Mouse (Mus musculus): Measurements from ENCODE around the gene Pik3c2b. TPM values are rescaled to one million over a fixed set of nuclear protein-coding genes. Genes with fewer than 3 reads are reported as not detected.

The Pik3c2b gene
- polyA plus RNA-seq, 1 experiment from 2014 or later = 25.7 TPM

GRCm38 (mm10) chr1:133125640-133126364 is 80.3 kb downstream of the Pik3c2b start:
- Histone ChIP-seq H3K36me3 (ENCODE audit: control insufficient read depth, insufficient read depth, low read length) (no peaks in the 10 kb centered on the region), H3K9ac (ENCODE audit: low read length) (no peak overlapping the region), H3K4me1 (replicated peaks; ENCODE audit: control insufficient read depth, insufficient read depth, low read length) (peaks cover 9% of the 10 kb centered on the region; the same call in 1 of the 2 replicates), H3K27me3 (ENCODE audit: control insufficient read depth, insufficient read depth, low read length) (no peaks in the 10 kb centered on the region), H3K4me3 (ENCODE audit: low read depth, low read length) (no peak overlapping the region), H3K27ac (ENCODE audit: low read depth, low read length) (no peak overlapping the region), H3K4me2 (ENCODE audit: low read depth, low read length, severe bottlenecking) (no peak overlapping the region), H3K9me3 (ENCODE audit: control insufficient read depth, low read length) (no peaks in the 10 kb centered on the region)
- WGBS = 90% methylated on average over 9 of the region's 9 CpGs
- DNase-seq (ENCODE audit: low spot score) (no peak), ATAC-seq (replicated peaks; ENCODE audit: low FRiP score) (no peak)

DNA sequence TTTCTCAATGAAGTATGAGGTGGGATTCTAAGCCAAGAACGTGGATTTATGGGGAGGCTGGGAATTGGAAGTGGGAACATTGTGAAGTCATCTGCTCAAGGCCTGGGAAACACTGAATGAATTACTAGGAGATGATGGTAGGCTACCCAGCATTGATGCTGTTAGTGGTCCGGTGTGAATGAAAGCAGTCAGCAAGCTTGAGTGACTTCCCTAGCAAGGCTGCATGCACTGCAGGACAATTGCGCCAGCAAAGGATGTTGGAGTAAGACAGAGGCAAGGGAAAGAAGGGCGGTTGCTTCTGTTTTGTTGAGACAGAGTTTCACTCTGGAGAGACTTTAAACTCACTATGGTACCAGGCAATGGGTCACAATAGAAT is 80.9 kb downstream of the Pik3c2b start:
- no peaks in the 10 kb centered on the region for H3K36me3 ChIP-seq (ENCODE audit: control insufficient read depth, insufficient read depth, low read length)
- peaks cover 9% of the 10 kb centered on the region; the same call in 1 of the 2 replicates for H3K4me1 ChIP-seq (replicated peaks; ENCODE audit: control insufficient read depth, insufficient read depth, low read length)
- ATAC-seq (replicated peaks; ENCODE audit: low FRiP score) (no peak), DNase-seq (ENCODE audit: low spot score) (no peak)
- 64% methylated on average over 4 of the region's 4 CpGs for WGBS
- H3K4me2 ChIP-seq (ENCODE audit: low read depth, low read length, severe bottlenecking) = no peak overlapping the region
- no peak overlapping the region for H3K27ac ChIP-seq (ENCODE audit: low read depth, low read length)
- no peak overlapping the region for H3K9ac ChIP-seq (ENCODE audit: low read length)
- no peaks in the 10 kb centered on the region for H3K9me3 ChIP-seq (ENCODE audit: control insufficient read depth, low read length)
- H3K4me3 ChIP-seq (ENCODE audit: low read depth, low read length) = no peak overlapping the region
- H3K27me3 ChIP-seq (ENCODE audit: control insufficient read depth, insufficient read depth, low read length) = no peaks in the 10 kb centered on the region

DNA sequence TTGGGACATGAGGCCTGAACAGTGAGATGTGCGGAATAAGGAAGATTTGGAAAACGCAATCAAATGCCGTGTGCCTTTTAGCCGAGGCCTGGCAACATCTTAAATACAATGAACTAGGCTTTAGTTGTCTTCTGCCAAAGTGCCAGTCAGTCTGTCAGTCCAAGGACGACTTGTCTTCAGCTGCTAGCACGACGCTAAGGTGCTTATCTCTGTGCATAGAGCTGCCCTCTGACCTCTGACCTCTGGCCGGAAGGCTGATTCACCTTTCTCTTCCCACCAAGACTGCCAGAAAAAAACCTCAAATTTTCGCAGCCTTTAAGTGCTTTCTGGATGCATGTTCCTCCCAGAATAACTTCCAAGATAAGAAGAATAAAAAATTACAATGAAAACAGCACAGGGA is 81.9 kb downstream of the Pik3c2b start:
- Histone ChIP-seq H3K4me3 (ENCODE audit: low read depth, low read length) (no peak overlapping the region), H3K36me3 (ENCODE audit: control insufficient read depth, insufficient read depth, low read length) (no peaks in the 10 kb centered on the region), H3K9ac (ENCODE audit: low read length) (no peak overlapping the region), H3K4me1 (replicated peaks; ENCODE audit: control insufficient read depth, insufficient read depth, low read length) (peaks cover 9% of the 10 kb centered on the region; the same call in 1 of the 2 replicates), H3K9me3 (ENCODE audit: control insufficient read depth, low read length) (no peaks in the 10 kb centered on the region), H3K27me3 (ENCODE audit: control insufficient read depth, insufficient read depth, low read length) (no peaks in the 10 kb centered on the region), H3K4me2 (ENCODE audit: low read depth, low read length, severe bottlenecking) (no peak overlapping the region), H3K27ac (ENCODE audit: low read depth, low read length) (no peak overlapping the region)
- ATAC-seq (replicated peaks; ENCODE audit: low FRiP score) (no peak), DNase-seq (ENCODE audit: low spot score) (no peak)
- WGBS = 61% methylated on average over 9 of the region's 9 CpGs

- Histone ChIP-seq H3K4me3 (ENCODE audit: low read depth, low read length) (no peak overlapping the region), H3K4me1 (replicated peaks; ENCODE audit: control insufficient read depth, insufficient read depth, low read length) (peaks cover 20% of the 10 kb centered on the region), H3K4me2 (ENCODE audit: low read depth, low read length, severe bottlenecking) (peak overlapping the region; percentile 28), H3K9ac (ENCODE audit: low read length) (peak overlapping the region; percentile 3; the same call in 1 of the 2 replicates), H3K9me3 (ENCODE audit: control insufficient read depth, low read length) (no peaks in the 10 kb centered on the region), H3K27ac (ENCODE audit: low read depth, low read length) (peak overlapping the region; percentile 93), H3K36me3 (ENCODE audit: control insufficient read depth, insufficient read depth, low read length) (no peaks in the 10 kb centered on the region; the same call in 1 of the 2 replicates), H3K27me3 (ENCODE audit: control insufficient read depth, insufficient read depth, low read length) (no peaks in the 10 kb centered on the region)
- ATAC-seq (replicated peaks; ENCODE audit: low FRiP score) (no peak), DNase-seq (ENCODE audit: low spot score) (no peak)
- 12% methylated on average over 16 of the region's 16 CpGs for WGBS
These were observed 84.2 kb downstream of the Pik3c2b start for GRCm38 (mm10) chr1:133129471-133130221.

DNA sequence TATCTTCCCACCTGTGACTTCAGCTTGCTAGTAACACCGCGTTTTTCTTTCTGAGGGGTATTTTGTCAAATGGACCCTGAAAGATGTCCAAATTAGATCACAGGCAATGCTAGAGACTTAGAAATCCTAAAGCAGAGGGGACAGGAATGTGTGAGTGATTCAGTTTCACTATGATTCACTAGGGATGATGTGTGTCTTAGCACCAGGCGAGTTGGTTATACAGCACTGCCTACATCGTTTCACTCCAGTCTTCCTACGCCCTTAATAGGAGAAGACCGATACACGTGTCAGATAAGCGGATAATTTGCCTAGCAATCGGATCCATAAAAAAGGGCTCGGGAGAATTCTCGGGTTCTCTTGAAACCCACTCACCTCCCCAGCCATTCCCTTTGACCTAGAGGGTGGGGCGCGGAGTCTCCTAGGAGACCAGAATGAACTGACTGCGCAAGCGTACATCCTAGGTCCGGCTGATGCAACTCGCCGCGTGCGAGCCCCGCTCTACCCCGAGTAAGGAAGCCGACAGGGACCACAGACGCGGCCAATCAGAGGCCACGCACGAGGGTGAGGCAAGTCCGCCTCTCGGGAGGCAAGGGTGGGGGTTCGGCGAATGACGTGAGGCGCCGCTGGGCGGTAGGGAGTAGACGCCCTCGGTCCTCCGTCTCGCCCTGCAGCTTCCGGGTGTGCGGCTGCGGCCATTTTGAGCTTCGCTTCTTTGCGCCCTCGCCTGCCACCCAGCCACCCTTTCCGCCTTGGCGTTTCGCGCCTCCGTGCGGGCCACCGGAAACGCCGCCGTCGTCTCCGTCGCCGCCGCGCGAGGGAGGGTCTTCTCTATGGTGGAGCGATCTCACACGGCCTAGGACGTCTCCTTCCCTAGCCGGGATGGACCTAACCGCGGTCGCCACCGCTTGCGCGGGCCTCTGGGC is 85.4 kb downstream of the Pik3c2b start, which contains the start of gene Ppp1r15b:
TSS of gene Ppp1r15b (plus strand) at position 506 of the 923 bp plus-strand sequence.
- 2% methylated on average over 72 of the region's 72 CpGs for WGBS
- Histone ChIP-seq H3K9me3 (ENCODE audit: control insufficient read depth, low read length) (no peaks in the 10 kb centered on the region), H3K9ac (ENCODE audit: low read length) (peak within 1 kb of the TSS; percentile 98), H3K27ac (ENCODE audit: low read depth, low read length) (peak within 1 kb of the TSS; percentile 93), H3K4me3 (ENCODE audit: low read depth, low read length) (peak within 1 kb of the TSS; percentile 96), H3K4me1 (replicated peaks; ENCODE audit: control insufficient read depth, insufficient read depth, low read length) (peaks cover 23% of the 10 kb centered on the region), H3K36me3 (ENCODE audit: control insufficient read depth, insufficient read depth, low read length) (no peaks in the 10 kb centered on the region; the same call in 1 of the 2 replicates), H3K4me2 (ENCODE audit: low read depth, low read length, severe bottlenecking) (peak within 1 kb of the TSS; percentile 99), H3K27me3 (ENCODE audit: control insufficient read depth, insufficient read depth, low read length) (no peaks in the 10 kb centered on the region)
- ATAC-seq (replicated peaks; ENCODE audit: low FRiP score) (peak; percentile 99), DNase-seq (ENCODE audit: low spot score) (peak; percentile 99)

DNA sequence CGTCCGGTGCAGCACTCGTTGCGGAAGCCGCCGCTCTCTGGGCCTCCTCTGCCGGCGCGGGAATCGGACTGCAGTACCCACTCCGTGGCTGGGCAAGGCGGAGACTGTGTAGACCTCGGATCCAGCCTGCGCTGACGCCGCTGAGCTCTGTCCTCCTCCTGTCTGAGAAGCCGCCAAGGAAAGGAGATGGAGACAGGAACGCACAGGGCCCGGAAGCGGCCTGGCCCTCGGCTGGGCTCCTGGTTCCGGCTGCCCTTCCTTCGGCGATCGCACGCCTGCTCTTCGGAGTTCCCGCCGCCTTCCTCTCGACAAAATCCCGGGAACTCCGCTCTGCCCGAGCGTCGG is 86.1 kb downstream of the Pik3c2b start:
- H3K4me1 ChIP-seq (replicated peaks; ENCODE audit: control insufficient read depth, insufficient read depth, low read length) = peaks cover 27% of the 10 kb centered on the region
- 0% methylated on average over 35 of the region's 35 CpGs for WGBS

DNA sequence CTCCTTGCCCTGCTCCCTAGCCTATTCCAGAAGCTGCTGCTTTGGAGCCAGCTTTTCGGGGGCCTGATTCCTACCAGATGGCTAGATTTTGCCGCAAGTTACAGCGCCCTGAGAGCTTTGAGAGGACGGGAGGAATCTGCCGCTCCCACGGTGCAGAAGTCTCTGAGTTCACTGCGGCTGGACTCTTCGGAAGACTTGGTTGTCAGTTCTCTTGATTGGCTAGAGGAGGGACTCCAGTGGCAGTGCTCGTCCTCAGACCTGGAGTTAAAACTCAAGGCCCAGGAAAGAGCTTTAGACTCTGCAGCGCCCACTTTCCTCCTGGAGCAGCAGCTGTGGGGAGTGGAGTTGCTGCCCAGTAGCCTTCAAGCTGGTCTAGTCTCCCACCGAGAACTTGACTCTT is 86.5 kb downstream of the Pik3c2b start:
- Histone ChIP-seq H3K4me2 (ENCODE audit: low read depth, low read length, severe bottlenecking) (peak overlapping the region; percentile 99), H3K27me3 (ENCODE audit: control insufficient read depth, insufficient read depth, low read length) (no peaks in the 10 kb centered on the region), H3K4me1 (replicated peaks; ENCODE audit: control insufficient read depth, insufficient read depth, low read length) (peaks cover 27% of the 10 kb centered on the region), H3K9me3 (ENCODE audit: control insufficient read depth, low read length) (no peaks in the 10 kb centered on the region), H3K4me3 (ENCODE audit: low read depth, low read length) (peak overlapping the region; percentile 96), H3K27ac (ENCODE audit: low read depth, low read length) (peak overlapping the region; percentile 93), H3K9ac (ENCODE audit: low read length) (peak overlapping the region; percentile 98), H3K36me3 (ENCODE audit: control insufficient read depth, insufficient read depth, low read length) (no peaks in the 10 kb centered on the region; the same call in 1 of the 2 replicates)
- no peak for ATAC-seq (replicated peaks; ENCODE audit: low FRiP score)
- DNase-seq (ENCODE audit: low spot score) = no peak
- under 1% methylated on average over 11 of the region's 11 CpGs for WGBS

More for the DNA sequence above, 86.1 kb downstream of the Pik3c2b start:
- Histone ChIP-seq H3K9me3 (ENCODE audit: control insufficient read depth, low read length) (no peaks in the 10 kb centered on the region), H3K27ac (ENCODE audit: low read depth, low read length) (peak overlapping the region; percentile 93), H3K4me3 (ENCODE audit: low read depth, low read length) (peak overlapping the region; percentile 96), H3K36me3 (ENCODE audit: control insufficient read depth, insufficient read depth, low read length) (no peaks in the 10 kb centered on the region; the same call in 1 of the 2 replicates), H3K9ac (ENCODE audit: low read length) (peak overlapping the region; percentile 98), H3K27me3 (ENCODE audit: control insufficient read depth, insufficient read depth, low read length) (no peaks in the 10 kb centered on the region), H3K4me2 (ENCODE audit: low read depth, low read length, severe bottlenecking) (peak overlapping the region; percentile 99)
- no peak for ATAC-seq (replicated peaks; ENCODE audit: low FRiP score)
- DNase-seq (ENCODE audit: low spot score) = no peak

Measured in forebrain, embryonic 11.5 days (tissue).